Mouse (Mus musculus) neural tube, embryonic 11.5 days (tissue): ENCODE data around the gene Cxcl12. TPM values are rescaled to one million over a fixed set of nuclear protein-coding genes. Genes with fewer than 3 reads are reported as not detected.

ENCODE experiments used
- ATAC-seq: fragments of 200-750 bp; cut with Nextera tagmentation; 2 replicates; pipeline ENCODE4 v1.8.0; 2017; ENCODE audit warnings: moderate number of reproducible peaks, mild to moderate bottlenecking, moderate TSS enrichment, moderate library complexity; ENCODE audit not compliant: insufficient read depth, low FRiP score, low TSS enrichment
- DNase-seq: peaks from one replicate; pipeline ENCODE4 v3.0.0-alpha.2; 2015; ENCODE audit warnings: low spot score
- H3K27ac ChIP-seq: fragments of 300-500 bp; sonication (generic); 2 replicates; pipeline ENCODE4 v1.5.1; 2014; ENCODE audit warnings: low read depth, mild to moderate bottlenecking, low read length
- H3K27me3 ChIP-seq: fragments of 300-500 bp; sonication (generic); 2 replicates; pipeline ENCODE4 v1.6.1; 2014; ENCODE audit warnings: mild to moderate bottlenecking, low read length, mixed read lengths; ENCODE audit not compliant: control insufficient read depth, insufficient read depth
- H3K36me3 ChIP-seq: fragments of 300-500 bp; sonication (generic); 2 replicates; pipeline ENCODE4 v1.6.1; 2014; ENCODE audit warnings: mild to moderate bottlenecking, low read length, moderate library complexity, mixed read lengths; ENCODE audit not compliant: control insufficient read depth, insufficient read depth
- H3K4me1 ChIP-seq: fragments of 300-500 bp; sonication (generic); 2 replicates; pipeline ENCODE4 v1.6.1; 2014; ENCODE audit warnings: low read length, mixed read lengths; ENCODE audit not compliant: control insufficient read depth, insufficient read depth
- H3K4me2 ChIP-seq: fragments of 300-500 bp; sonication (generic); 2 replicates; pipeline ENCODE4 v1.6.1; 2014; ENCODE audit warnings: low read depth, mild to moderate bottlenecking, moderate library complexity
- H3K4me3 ChIP-seq: fragments of 300-500 bp; sonication (generic); 2 replicates; pipeline ENCODE4 v1.5.1; 2014; ENCODE audit warnings: low read depth, low read length
- H3K9ac ChIP-seq: fragments of 300-500 bp; sonication (generic); 2 replicates; pipeline ENCODE4 v1.6.1; 2014; ENCODE audit warnings: mild to moderate bottlenecking, low read length
- H3K9me3 ChIP-seq: fragments of 300-500 bp; sonication (generic); 2 replicates; pipeline ENCODE4 v1.6.1; 2016; ENCODE audit warnings: low read length; ENCODE audit not compliant: control insufficient read depth
- WGBS: fragments of 180-500 bp; shearing (Covaris S2); extraction: QIAGEN DNeasy Blood & Tissue Kit; methylation state at CpG from one replicate; pipeline ENCODE4 v1.1.7; 2014; 5-methylcytosine and 5-hydroxymethylcytosine counted together
- polyA plus RNA-seq: library from polyadenylated mRNA; unstranded; fragments of >200 nt; fragmentation: Nextera tagmentation; extraction: Ambion mirVana; gene quantifications from 2 replicates; pipeline ENCODE4 v1.2.1, GENCODE M21; 2014

Gene Cxcl12
- polyA plus RNA-seq, 1 experiment from 2014 or later = 93.2 TPM

DNA sequence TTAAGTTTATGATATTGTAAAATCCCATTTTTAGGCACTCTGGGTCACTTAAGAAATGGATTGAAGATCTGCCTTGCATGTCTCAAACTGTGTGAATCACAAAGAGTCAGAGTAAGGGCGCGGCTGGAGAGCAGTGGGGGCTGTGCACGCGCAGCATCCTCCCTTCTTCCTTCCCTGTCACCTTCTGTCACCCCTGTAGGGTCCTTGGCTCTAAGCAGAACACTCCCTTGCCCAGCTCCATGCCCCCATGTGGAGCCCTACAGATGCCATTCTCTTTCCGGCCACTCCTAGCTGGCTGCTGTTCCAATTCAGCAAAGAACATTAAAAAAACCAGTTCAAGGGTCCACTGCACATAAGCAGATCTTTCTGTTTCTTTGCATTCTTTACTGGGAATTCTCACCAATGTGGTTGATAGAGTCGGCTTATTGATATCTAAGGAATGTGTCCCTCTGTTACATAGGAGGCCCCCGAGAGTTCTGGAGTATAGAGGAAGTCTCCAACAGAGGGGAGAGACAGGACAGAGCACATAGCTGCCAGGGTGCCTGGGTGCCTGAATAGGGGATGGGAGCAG is 51.7 kb downstream of the Cxcl12 start:
- 84% methylated on average over 7 of the region's 7 CpGs for WGBS
- DNase-seq (no peak), ATAC-seq (no peak)
- Histone ChIP-seq H3K27me3 (no peaks in the 10 kb centered on the region), H3K4me3 (no peak overlapping the region), H3K9me3 (no peaks in the 10 kb centered on the region), H3K36me3 (no peaks in the 10 kb centered on the region), H3K9ac (no peak overlapping the region), H3K4me2 (no peak overlapping the region), H3K4me1 (no peaks in the 10 kb centered on the region), H3K27ac (no peak overlapping the region)

GRCm38 (mm10) chr6:117220831-117221345 is 52.6 kb downstream of the Cxcl12 start:
- no peak overlapping the region for H3K4me2 ChIP-seq
- no peak overlapping the region for H3K9ac ChIP-seq
- H3K27me3 ChIP-seq = no peaks in the 10 kb centered on the region
- 54% methylated on average over 11 of the region's 11 CpGs for WGBS
- no peak overlapping the region for H3K4me3 ChIP-seq
- ATAC-seq (no peak), DNase-seq (no peak)
- no peak overlapping the region for H3K27ac ChIP-seq
- no peaks in the 10 kb centered on the region for H3K4me1 ChIP-seq
- H3K9me3 ChIP-seq = no peaks in the 10 kb centered on the region
- no peaks in the 10 kb centered on the region for H3K36me3 ChIP-seq
